Mouse (Mus musculus): Measurements from ENCODE around the gene Ccdc151.

DNA sequence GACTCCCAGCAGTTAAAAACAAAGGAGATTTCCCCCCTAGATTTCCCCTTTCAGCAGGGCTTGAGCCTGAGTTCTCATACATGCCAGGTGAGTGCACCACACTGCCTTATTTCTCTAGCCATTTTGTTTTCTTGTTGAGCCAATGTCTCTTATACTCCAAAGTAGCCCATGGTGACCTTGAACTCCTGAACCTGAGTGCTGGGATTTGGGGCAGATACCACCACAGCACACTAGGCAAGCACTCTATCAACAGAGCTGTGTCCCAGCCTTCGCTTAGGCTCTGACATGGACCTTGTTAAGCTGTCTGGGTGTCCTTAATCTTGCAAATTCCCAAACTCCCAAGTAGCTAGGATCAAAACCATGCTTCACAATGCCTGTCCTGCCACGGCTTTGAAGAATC lies 39.4 kb upstream of the Ccdc151 start:
- TF ChIP-seq CTCF (IDR thresholded peaks at IDR 0.05; ENCODE audit: low read depth) (no peak), EP300 (IDR thresholded peaks at IDR 0.05; ENCODE audit: low read depth) (no peak)

All from liver, embryonic 14.5 days (tissue).